Mouse (Mus musculus): ENCODE results near the gene Cmas. TPM values are rescaled to one million over a fixed set of nuclear protein-coding genes. Genes with fewer than 3 reads are reported as not detected.

The Cmas gene
- total RNA-seq, 2 experiments from 2014 or later = 25.8 to 29.9 TPM

Other genes with a start within 250 kb of the Cmas start
- 100 to 1,000 TPM; 120 to 334 TPM for gene Ldhb, start 248.7 kb upstream of the Cmas start, total RNA-seq (2021)
- 1 to 10 TPM; 8.2 to 8.8 TPM for gene Kcnj8, start 185.1 kb upstream of the Cmas start, total RNA-seq (2021)
- gene Abcc9, start 54.4 kb upstream of the Cmas start, total RNA-seq (2021) = 100 to 1,000 TPM; 110 to 129 TPM
- gene Sult6b2, start 47.8 kb downstream of the Cmas start, total RNA-seq (2021) = not detected
- under 1 TPM; 0.05 to 0.19 TPM for gene St8sia1, start 207.8 kb downstream of the Cmas start, total RNA-seq (2021)

Data from gastrocnemius, postnatal 25 days (tissue).